Mouse (Mus musculus) forebrain, embryonic 11.5 days (tissue): ENCODE data around the gene Crlf3. TPM values are rescaled to one million over a fixed set of nuclear protein-coding genes. Genes with fewer than 3 reads are reported as not detected.

ENCODE experiments used
- ATAC-seq: fragments of 200-750 bp; cut with Nextera tagmentation; replicated peaks from 2 replicates; pipeline ENCODE4 v1.8.0; 2017; ENCODE audit warnings: moderate TSS enrichment; ENCODE audit not compliant: low FRiP score
- DNase-seq: peaks from one replicate; pipeline ENCODE4 v3.0.0-alpha.2; 2017; ENCODE audit warnings: low spot score
- H3K27ac ChIP-seq: fragments of 300-500 bp; sonication (generic); 2 replicates; pipeline ENCODE4 v1.5.1; 2014; ENCODE audit warnings: low read depth, low read length
- H3K27me3 ChIP-seq: fragments of 300-500 bp; sonication (generic); 2 replicates; pipeline ENCODE4 v1.6.1; 2014; ENCODE audit warnings: mild to moderate bottlenecking, low read length, mixed read lengths; ENCODE audit not compliant: control insufficient read depth, insufficient read depth
- H3K36me3 ChIP-seq: fragments of 300-500 bp; sonication (generic); 2 replicates; pipeline ENCODE4 v1.6.1; 2014; ENCODE audit warnings: mild to moderate bottlenecking, low read length, moderate library complexity, mixed read lengths; ENCODE audit not compliant: control insufficient read depth, insufficient read depth
- H3K4me1 ChIP-seq: fragments of 300-500 bp; sonication (generic); replicated peaks from 2 replicates; pipeline ENCODE4 v1.6.1; 2014; ENCODE audit warnings: low read length, mixed read lengths; ENCODE audit not compliant: control insufficient read depth, insufficient read depth
- H3K4me2 ChIP-seq: fragments of 300-500 bp; sonication (generic); 2 replicates; pipeline ENCODE4 v1.6.1; 2014; ENCODE audit warnings: low read depth, mild to moderate bottlenecking, low read length, moderate library complexity, mixed read lengths; ENCODE audit not compliant: severe bottlenecking
- H3K4me3 ChIP-seq: fragments of 300-500 bp; sonication (generic); 2 replicates; pipeline ENCODE4 v1.5.1; 2014; ENCODE audit warnings: low read depth, low read length
- H3K9ac ChIP-seq: fragments of 300-500 bp; sonication (generic); 2 replicates; pipeline ENCODE4 v1.6.1; 2014; ENCODE audit warnings: low read length
- H3K9me3 ChIP-seq: fragments of 300-500 bp; sonication (generic); 2 replicates; pipeline ENCODE4 v1.6.1; 2016; ENCODE audit warnings: low read length, mixed read lengths; ENCODE audit not compliant: control insufficient read depth
- WGBS: fragments of 180-500 bp; shearing (Covaris S2); extraction: QIAGEN DNeasy Blood & Tissue Kit; methylation state at CpG from one replicate; pipeline ENCODE4 v1.1.7; 2014; 5-methylcytosine and 5-hydroxymethylcytosine counted together
- polyA plus RNA-seq: library from polyadenylated mRNA; unstranded; fragments of >200 nt; fragmentation: Nextera tagmentation; extraction: Ambion mirVana; gene quantifications from 2 replicates; pipeline ENCODE4 v1.2.1, GENCODE M21; 2014

Gene Crlf3
- 35.0 and 37.4 TPM in 2 replicates for polyA plus RNA-seq

GRCm38 (mm10) chr11:80080826-80081728, at the start of gene Crlf3:
Gene Crlf3 (minus strand): TSS chr11:80080991.
- DNase-seq (peak; percentile 98), ATAC-seq (peak; percentile 97)
- Histone ChIP-seq H3K27me3 (no peaks in the 10 kb centered on the region), H3K4me3 (peak within 1 kb of the TSS; percentile 88), H3K27ac (peak within 1 kb of the TSS; percentile 82), H3K4me1 (peaks cover 2% of the 10 kb centered on the region; the same call in 1 of the 2 replicates), H3K9me3 (no peaks in the 10 kb centered on the region), H3K36me3 (no peaks in the 10 kb centered on the region), H3K4me2 (peak within 1 kb of the TSS; percentile 56), H3K9ac (peak within 1 kb of the TSS; percentile 90)
- WGBS: 9% methylated on average over 55 of the region's 55 CpGs

DNA sequence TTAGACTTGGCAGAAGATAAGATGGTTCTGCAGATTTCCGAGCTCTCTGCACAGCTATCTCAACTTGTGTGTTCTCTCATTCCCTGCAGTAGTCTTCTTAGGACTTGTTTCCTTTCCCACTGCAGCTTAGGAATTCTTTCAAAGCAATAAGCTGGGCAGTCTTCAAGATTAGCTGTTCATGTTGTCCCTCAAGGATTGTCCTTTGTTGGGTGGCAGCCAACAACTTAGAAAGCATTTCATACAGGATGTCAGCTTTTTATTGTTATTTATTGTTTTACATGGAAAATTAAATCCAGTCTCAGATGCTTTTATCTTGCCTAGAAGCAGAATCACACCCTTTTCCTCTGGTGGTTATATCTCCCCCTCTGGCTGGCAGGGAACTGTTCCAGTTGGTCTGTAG, 35.6 kb upstream of the Crlf3 start:
- Histone ChIP-seq H3K4me3 (no peak overlapping the region), H3K36me3 (peaks cover 12% of the 10 kb centered on the region; the same call in 1 of the 2 replicates), H3K9me3 (no peaks in the 10 kb centered on the region), H3K4me2 (no peak overlapping the region), H3K4me1 (no peaks in the 10 kb centered on the region), H3K9ac (no peak overlapping the region), H3K27me3 (no peaks in the 10 kb centered on the region), H3K27ac (no peak overlapping the region)
- DNase-seq (no peak), ATAC-seq (no peak)
- WGBS: 97% methylated on average over 1 of the region's 1 CpGs

GRCm38 (mm10) chr11:80104407-80104806, 23.6 kb upstream of the Crlf3 start:
- H3K27ac ChIP-seq: no peak overlapping the region
- H3K4me2 ChIP-seq: no peak overlapping the region
- peaks cover 2% of the 10 kb centered on the region; the same call in 1 of the 2 replicates for H3K36me3 ChIP-seq
- ATAC-seq: no peak
- no peak for DNase-seq
- H3K27me3 ChIP-seq: no peaks in the 10 kb centered on the region
- H3K9ac ChIP-seq: no peak overlapping the region
- no peaks in the 10 kb centered on the region for H3K9me3 ChIP-seq
- H3K4me3 ChIP-seq: no peak overlapping the region
- 91% methylated on average over 1 of the region's 1 CpGs for WGBS
- H3K4me1 ChIP-seq: no peaks in the 10 kb centered on the region

GRCm38 (mm10) chr11:80101298-80101697, 20.5 kb upstream of the Crlf3 start:
- Histone ChIP-seq H3K4me2 (no peak overlapping the region), H3K4me3 (no peak overlapping the region), H3K9ac (no peak overlapping the region), H3K36me3 (no peaks in the 10 kb centered on the region; the same call in 1 of the 2 replicates), H3K4me1 (no peaks in the 10 kb centered on the region), H3K27me3 (no peaks in the 10 kb centered on the region), H3K9me3 (no peaks in the 10 kb centered on the region), H3K27ac (no peak overlapping the region)
- no peak for DNase-seq
- ATAC-seq: no peak
- WGBS: 94% methylated on average over 6 of the region's 6 CpGs

DNA sequence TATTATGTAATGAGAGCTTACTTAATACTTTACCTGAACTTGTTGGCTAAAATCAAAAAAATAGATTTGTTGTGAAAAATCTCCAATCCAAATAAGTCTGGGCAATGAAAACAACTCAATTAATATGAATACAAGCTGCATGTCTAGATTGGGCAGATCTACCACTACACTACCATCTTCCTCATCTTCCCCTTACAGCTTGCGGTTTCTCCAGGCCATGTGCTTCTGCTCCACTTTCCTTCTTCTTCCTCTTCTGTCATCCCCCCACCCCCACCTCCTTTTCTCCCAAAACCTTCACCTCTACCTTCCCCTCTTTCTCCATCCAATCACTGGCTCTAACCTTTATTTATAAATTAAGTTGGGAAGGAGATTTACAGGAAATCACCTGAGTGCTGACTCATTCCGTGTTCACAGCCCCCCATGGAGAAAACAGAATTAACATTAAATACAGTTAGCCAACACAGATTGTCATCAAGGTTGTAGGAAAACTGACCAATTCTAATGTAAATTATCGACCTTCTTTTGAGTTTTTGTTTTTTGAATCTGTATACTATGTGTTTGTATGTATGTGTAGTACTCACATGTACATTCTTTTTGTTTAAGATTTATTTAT, 17.8 kb upstream of the Crlf3 start:
- H3K27ac ChIP-seq: no peak overlapping the region
- ATAC-seq: no peak
- H3K9me3 ChIP-seq: no peaks in the 10 kb centered on the region
- no peaks in the 10 kb centered on the region; the same call in 1 of the 2 replicates for H3K36me3 ChIP-seq
- DNase-seq: no peak
- no peaks in the 10 kb centered on the region for H3K4me1 ChIP-seq
- no peak overlapping the region for H3K4me2 ChIP-seq
- no peak overlapping the region for H3K9ac ChIP-seq
- 93% methylated on average over 3 of the region's 3 CpGs for WGBS
- H3K4me3 ChIP-seq: no peak overlapping the region
- no peaks in the 10 kb centered on the region for H3K27me3 ChIP-seq

GRCm38 (mm10) chr11:80090555-80091164, 9.9 kb upstream of the Crlf3 start:
- 65% methylated on average over 3 of the region's 3 CpGs for WGBS
- peak overlapping the region; percentile 91; the same call in 1 of the 2 replicates for H3K9ac ChIP-seq

GRCm38 (mm10) chr11:80089817-80090214, 9.0 kb upstream of the Crlf3 start:
- Histone ChIP-seq H3K27me3 (no peaks in the 10 kb centered on the region), H3K27ac (peak overlapping the region; percentile 43; the same call in 1 of the 2 replicates), H3K4me2 (peak overlapping the region; percentile 77), H3K9ac (peak overlapping the region; percentile 91), H3K36me3 (no peaks in the 10 kb centered on the region), H3K9me3 (no peaks in the 10 kb centered on the region), H3K4me3 (peak overlapping the region; percentile 98), H3K4me1 (no peaks in the 10 kb centered on the region)
- DNase-seq (no peak), ATAC-seq (no peak)
- under 1% methylated on average over 14 of the region's 14 CpGs for WGBS

More at GRCm38 (mm10) chr11:80090555-80091164, 9.9 kb upstream of the Crlf3 start:
- ATAC-seq (no peak), DNase-seq (no peak)
- Histone ChIP-seq H3K27me3 (no peaks in the 10 kb centered on the region), H3K9me3 (no peaks in the 10 kb centered on the region), H3K36me3 (no peaks in the 10 kb centered on the region; the same call in 1 of the 2 replicates), H3K4me3 (peak overlapping the region; percentile 98), H3K27ac (no peak overlapping the region), H3K4me1 (no peaks in the 10 kb centered on the region), H3K4me2 (peak overlapping the region; percentile 77)
